Mouse (Mus musculus): Measurements from ENCODE around the gene Gprc5c. TPM values are rescaled to one million over a fixed set of nuclear protein-coding genes. Genes with fewer than 3 reads are reported as not detected.

Gene Gprc5c
- polyA plus RNA-seq (2015; fragmentation: Illumina TruSeq; extraction: RNeasy Lipid Tissue Mini Kit (QIAGEN cat#74804); ENCODE audit: insufficient read depth, low read depth, low replicate concordance): 3.3 TPM

GRCm38 (mm10) chr11:114850452-114851268, at the start of gene Gprc5c:
Gene Gprc5c (plus strand): TSS chr11:114851152.

GRCm38 (mm10) chr11:114889991-114890518, 39.1 kb downstream of the Gprc5c start, which contains the start of gene Cd300a:
Gene Cd300a (plus strand): TSS chr11:114890041.

Other genes with a start within 250 kb of the Gprc5c start
- gene Rpl38, start 182.6 kb upstream of the Gprc5c start, polyA plus RNA-seq (2015; fragmentation: Illumina TruSeq; extraction: RNeasy Lipid Tissue Mini Kit (QIAGEN cat#74804); ENCODE audit: insufficient read depth, low read depth, low replicate concordance): 994 TPM
- 3.2 TPM for gene Ttyh2, start 175.7 kb upstream of the Gprc5c start, polyA plus RNA-seq (2015; fragmentation: Illumina TruSeq; extraction: RNeasy Lipid Tissue Mini Kit (QIAGEN cat#74804); ENCODE audit: insufficient read depth, low read depth, low replicate concordance)
- not detected for gene Dnaic2, start 123.7 kb upstream of the Gprc5c start, polyA plus RNA-seq (2015; fragmentation: Illumina TruSeq; extraction: RNeasy Lipid Tissue Mini Kit (QIAGEN cat#74804); ENCODE audit: insufficient read depth, low read depth, low replicate concordance)
- gene Kif19a, start 85.8 kb upstream of the Gprc5c start, polyA plus RNA-seq (2015; fragmentation: Illumina TruSeq; extraction: RNeasy Lipid Tissue Mini Kit (QIAGEN cat#74804); ENCODE audit: insufficient read depth, low read depth, low replicate concordance): 4.7 TPM
- gene Btbd17, start 55.2 kb upstream of the Gprc5c start, polyA plus RNA-seq (2015; fragmentation: Illumina TruSeq; extraction: RNeasy Lipid Tissue Mini Kit (QIAGEN cat#74804); ENCODE audit: insufficient read depth, low read depth, low replicate concordance): not detected
- 1.8 TPM for gene Gpr142, start 52.2 kb upstream of the Gprc5c start, polyA plus RNA-seq (2015; fragmentation: Illumina TruSeq; extraction: RNeasy Lipid Tissue Mini Kit (QIAGEN cat#74804); ENCODE audit: insufficient read depth, low read depth, low replicate concordance)
- 0.55 TPM for gene Cd300a, start 38.9 kb downstream of the Gprc5c start, polyA plus RNA-seq (2015; fragmentation: Illumina TruSeq; extraction: RNeasy Lipid Tissue Mini Kit (QIAGEN cat#74804); ENCODE audit: insufficient read depth, low read depth, low replicate concordance)
- 0.37 TPM for gene Cd300lb, start 83.2 kb downstream of the Gprc5c start, polyA plus RNA-seq (2015; fragmentation: Illumina TruSeq; extraction: RNeasy Lipid Tissue Mini Kit (QIAGEN cat#74804); ENCODE audit: insufficient read depth, low read depth, low replicate concordance)
- gene Cd300c, start 118.0 kb downstream of the Gprc5c start, polyA plus RNA-seq (2015; fragmentation: Illumina TruSeq; extraction: RNeasy Lipid Tissue Mini Kit (QIAGEN cat#74804); ENCODE audit: insufficient read depth, low read depth, low replicate concordance): not detected
- 1.6 TPM for gene Cd300ld, start 138.8 kb downstream of the Gprc5c start, polyA plus RNA-seq (2015; fragmentation: Illumina TruSeq; extraction: RNeasy Lipid Tissue Mini Kit (QIAGEN cat#74804); ENCODE audit: insufficient read depth, low read depth, low replicate concordance)
- 1.2 TPM for gene Cd300c2, start 150.7 kb downstream of the Gprc5c start, polyA plus RNA-seq (2015; fragmentation: Illumina TruSeq; extraction: RNeasy Lipid Tissue Mini Kit (QIAGEN cat#74804); ENCODE audit: insufficient read depth, low read depth, low replicate concordance)
- not detected for gene Cd300ld2, start 165.0 kb downstream of the Gprc5c start, polyA plus RNA-seq (2015; fragmentation: Illumina TruSeq; extraction: RNeasy Lipid Tissue Mini Kit (QIAGEN cat#74804); ENCODE audit: insufficient read depth, low read depth, low replicate concordance)
- not detected for gene Cd300ld4, start 175.9 kb downstream of the Gprc5c start, polyA plus RNA-seq (2015; fragmentation: Illumina TruSeq; extraction: RNeasy Lipid Tissue Mini Kit (QIAGEN cat#74804); ENCODE audit: insufficient read depth, low read depth, low replicate concordance)
- 1.3 TPM for gene Cd300ld5, start 186.6 kb downstream of the Gprc5c start, polyA plus RNA-seq (2015; fragmentation: Illumina TruSeq; extraction: RNeasy Lipid Tissue Mini Kit (QIAGEN cat#74804); ENCODE audit: insufficient read depth, low read depth, low replicate concordance)
- gene Cd300ld3, start 197.3 kb downstream of the Gprc5c start, polyA plus RNA-seq (2015; fragmentation: Illumina TruSeq; extraction: RNeasy Lipid Tissue Mini Kit (QIAGEN cat#74804); ENCODE audit: insufficient read depth, low read depth, low replicate concordance): 3.8 TPM
- not detected for gene Cd300e, start 211.0 kb downstream of the Gprc5c start, polyA plus RNA-seq (2015; fragmentation: Illumina TruSeq; extraction: RNeasy Lipid Tissue Mini Kit (QIAGEN cat#74804); ENCODE audit: insufficient read depth, low read depth, low replicate concordance)
- 6.0 TPM for gene Rab37, start 240.3 kb downstream of the Gprc5c start, polyA plus RNA-seq (2015; fragmentation: Illumina TruSeq; extraction: RNeasy Lipid Tissue Mini Kit (QIAGEN cat#74804); ENCODE audit: insufficient read depth, low read depth, low replicate concordance)

Data from pancreas, adult 10 weeks (tissue).